Mouse (Mus musculus): ENCODE measurements around the gene Cst10. TPM values are rescaled to one million over a fixed set of nuclear protein-coding genes. Genes with fewer than 3 reads are reported as not detected.
A peak's percentile ranks its signal among the peaks of the same experiment; 100 is the strongest.

Cst10 gene
- not detected for total RNA-seq (2021)
- long read RNA-seq, experiment 1: 0 reads
- long read RNA-seq, experiment 2: 0 reads

- Histone ChIP-seq H3K4me3 (no peak within 1 kb of the TSS), H3K27ac (no peak within 1 kb of the TSS)
- no peak for DNase-seq (ENCODE audit: extremely low spot score in 1 of 2, low spot score in 2 of 2)
- intact Hi-C loops (cut with DNase I): no loop called here
- TF ChIP-seq CTCF (IDR thresholded peaks at IDR 0.05): no peak
Measured at GRCm38 (mm10) chr2:149404757-149405156, at the start of gene Cst10. Cst10 (plus strand) TSS chr2:149405057.

DNA sequence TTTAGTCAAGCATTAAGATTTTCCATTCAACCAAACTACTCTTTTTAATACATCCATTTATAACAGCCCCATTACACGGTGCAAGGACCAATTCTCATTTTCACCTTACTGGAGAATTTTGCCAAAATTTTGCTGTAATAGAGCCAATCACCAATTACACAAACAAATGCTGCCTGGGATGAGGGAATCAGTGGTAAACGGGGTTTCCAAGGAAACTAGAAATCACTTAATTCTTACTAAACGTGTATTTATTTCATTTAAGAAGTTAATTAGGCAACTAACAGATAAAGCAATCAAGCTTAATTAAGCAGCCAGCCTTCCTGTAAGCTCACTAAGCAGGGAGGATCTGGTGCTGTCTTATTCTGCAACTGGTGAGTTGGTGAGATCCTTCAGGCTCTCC, 11.9 kb upstream of the Cst10 start:
- Histone ChIP-seq H3K27ac (no peak overlapping the region), H3K4me3 (no peak overlapping the region)
- no peak for TF ChIP-seq CTCF (IDR thresholded peaks at IDR 0.05)
- DNase-seq (ENCODE audit: extremely low spot score in 1 of 2, low spot score in 2 of 2): no peak
- intact Hi-C loops (cut with DNase I): no loop called here

- peak; percentile 20 to 22 for DNase-seq (ENCODE audit: extremely low spot score in 1 of 2, low spot score in 2 of 2)
- TF ChIP-seq CTCF (IDR thresholded peaks at IDR 0.05): peak; percentile 47
- no peak overlapping the region for H3K4me3 ChIP-seq
- intact Hi-C loops (cut with DNase I): loop anchor here (2.0 to 10.0 kb wide), 4 partner anchors 342 to 676 kb away; partner anchors contain the start of gene C530025M09Rik
- H3K27ac ChIP-seq: no peak overlapping the region
Measured at GRCm38 (mm10) chr2:149422564-149422963, 17.7 kb downstream of the Cst10 start.
